Mouse (Mus musculus) neural tube, embryonic 14.5 days (tissue): ENCODE data around the gene Ddx19b. TPM values are rescaled to one million over a fixed set of nuclear protein-coding genes. Genes with fewer than 3 reads are reported as not detected.
"Not testable (repeated sequence)": the region's sequence is repeated elsewhere in the genome, so short reads cannot be mapped to it uniquely, and the experiment has no call there.

ENCODE experiments used
- ATAC-seq: fragments of 200-750 bp; cut with Nextera tagmentation; 2 replicates; pipeline ENCODE4 v1.8.0; 2017; ENCODE audit warnings: low read depth, mild to moderate bottlenecking, moderate TSS enrichment, moderate library complexity
- H3K27ac ChIP-seq: fragments of 300-500 bp; sonication (generic); 2 replicates; pipeline ENCODE4 v1.5.1; 2014; ENCODE audit warnings: low read depth, mild to moderate bottlenecking, control low read depth, low read length, moderate library complexity, mixed read lengths
- H3K27me3 ChIP-seq: fragments of 300-500 bp; sonication (generic); 2 replicates; pipeline ENCODE4 v1.6.1; 2014; ENCODE audit warnings: low read length; ENCODE audit not compliant: control insufficient read depth, insufficient read depth
- H3K36me3 ChIP-seq: fragments of 300-500 bp; sonication (generic); 2 replicates; pipeline ENCODE4 v1.6.1; 2014; ENCODE audit warnings: low read length, mixed read lengths; ENCODE audit not compliant: control insufficient read depth, insufficient read depth
- H3K4me1 ChIP-seq: fragments of 300-500 bp; sonication (generic); 2 replicates; pipeline ENCODE4 v1.6.1; 2014; ENCODE audit warnings: low read length; ENCODE audit not compliant: control insufficient read depth, insufficient read depth
- H3K4me2 ChIP-seq: fragments of 300-500 bp; sonication (generic); 2 replicates; pipeline ENCODE4 v1.6.1; 2014; ENCODE audit warnings: mild to moderate bottlenecking, low read depth, low read length, control low read depth
- H3K4me3 ChIP-seq: fragments of 300-500 bp; sonication (generic); 2 replicates; pipeline ENCODE4 v1.5.1; 2014; ENCODE audit warnings: low read depth, low read length, control low read depth, mixed read lengths
- H3K9ac ChIP-seq: fragments of 300-500 bp; sonication (generic); replicated peaks from 2 replicates; pipeline ENCODE4 v1.6.1; 2014; ENCODE audit warnings: low read depth, mild to moderate bottlenecking, control low read depth, low read length, mixed read lengths
- H3K9me3 ChIP-seq: fragments of 300-500 bp; sonication (generic); 2 replicates; pipeline ENCODE4 v1.6.1; 2016; ENCODE audit warnings: low read length; ENCODE audit not compliant: control insufficient read depth
- WGBS: fragments of 180-500 bp; shearing (Covaris S2); extraction: QIAGEN DNeasy Blood & Tissue Kit; methylation state at CpG from one replicate; pipeline ENCODE4 v1.1.7; 2014; 5-methylcytosine and 5-hydroxymethylcytosine counted together
- polyA plus RNA-seq: library from polyadenylated mRNA; unstranded; fragments of >200 nt; fragmentation: Nextera tagmentation; extraction: Ambion mirVana; gene quantifications from 2 replicates; pipeline ENCODE4 v1.2.1, GENCODE M21; 2014

Gene Ddx19b
- polyA plus RNA-seq, 1 experiment from 2014 or later, result 6.3 TPM

- H3K9me3 ChIP-seq, result no peaks in the 10 kb centered on the region
- no peaks in the 10 kb centered on the region for H3K27me3 ChIP-seq
These were observed 50.2 kb downstream of the Ddx19b start for GRCm38 (mm10) chr8:110981304-110981703.

GRCm38 (mm10) chr8:110977987-110978386 is 53.6 kb downstream of the Ddx19b start:
- ATAC-seq, H3K9ac ChIP-seq, H3K9me3 ChIP-seq, H3K4me2 ChIP-seq, H3K4me3 ChIP-seq, H3K4me1 ChIP-seq, H3K27me3 ChIP-seq, H3K27ac ChIP-seq: not testable (repeated sequence)
- H3K36me3 ChIP-seq, result peaks cover 47% of the 10 kb centered on the region
- 91% methylated on average over 2 of the region's 2 CpGs for WGBS

More at GRCm38 (mm10) chr8:110981304-110981703, 50.2 kb downstream of the Ddx19b start:
- H3K4me2 ChIP-seq, result no peak overlapping the region
- no peak overlapping the region for H3K4me3 ChIP-seq
- H3K27ac ChIP-seq, result no peak overlapping the region
- 91% methylated on average over 2 of the region's 2 CpGs for WGBS
- H3K9ac ChIP-seq, result no peak overlapping the region
- H3K4me1 ChIP-seq, result no peaks in the 10 kb centered on the region
- no peak for ATAC-seq
- H3K36me3 ChIP-seq, result peaks cover 59% of the 10 kb centered on the region

GRCm38 (mm10) chr8:110976532-110976931 is 55.0 kb downstream of the Ddx19b start:
- not testable (repeated sequence) for H3K9me3 ChIP-seq

GRCm38 (mm10) chr8:110969910-110970770 is 61.4 kb downstream of the Ddx19b start:
- Histone ChIP-seq H3K4me1 (peaks cover 7% of the 10 kb centered on the region; the same call in 1 of the 2 replicates), H3K4me3 (peak overlapping the region; percentile 43), H3K36me3 (peaks cover 9% of the 10 kb centered on the region), H3K27ac (0 out of 2 replicates have a peak overlapping the region, but pooled peaks have one; percentile 34), H3K27me3 (no peaks in the 10 kb centered on the region), H3K9ac (peak overlapping the region; percentile 72), H3K4me2 (peak overlapping the region; percentile 73), H3K9me3 (no peaks in the 10 kb centered on the region)
- 6% methylated on average over 45 of the region's 45 CpGs for WGBS
- peak; percentile 98 for ATAC-seq

More at GRCm38 (mm10) chr8:110976532-110976931, 55.0 kb downstream of the Ddx19b start:
- H3K36me3 ChIP-seq, result peaks cover 34% of the 10 kb centered on the region
- not testable (repeated sequence) for H3K4me3 ChIP-seq, H3K4me1 ChIP-seq, H3K4me2 ChIP-seq, ATAC-seq, H3K27ac ChIP-seq, H3K27me3 ChIP-seq, H3K9ac ChIP-seq
- WGBS, result 89% methylated on average over 8 of the region's 8 CpGs

- Histone ChIP-seq H3K9ac (no peak overlapping the region), H3K36me3 (peaks cover 13% of the 10 kb centered on the region), H3K27me3 (no peaks in the 10 kb centered on the region), H3K27ac (no peak overlapping the region), H3K4me3 (no peak overlapping the region), H3K4me2 (no peak overlapping the region), H3K9me3 (no peaks in the 10 kb centered on the region), H3K4me1 (peaks cover 7% of the 10 kb centered on the region; the same call in 1 of the 2 replicates)
- 83% methylated on average over 9 of the region's 9 CpGs for WGBS
- no peak for ATAC-seq
These were observed 64.2 kb downstream of the Ddx19b start for GRCm38 (mm10) chr8:110967326-110967725.

- Histone ChIP-seq H3K4me1 (peaks cover 7% of the 10 kb centered on the region; the same call in 1 of the 2 replicates), H3K9me3 (no peaks in the 10 kb centered on the region), H3K36me3 (peaks cover 17% of the 10 kb centered on the region), H3K4me3 (no peak overlapping the region), H3K27ac (no peak overlapping the region), H3K9ac (no peak overlapping the region), H3K27me3 (no peaks in the 10 kb centered on the region), H3K4me2 (no peak overlapping the region)
- no peak for ATAC-seq
- 89% methylated on average over 8 of the region's 8 CpGs for WGBS
These were observed 65.0 kb downstream of the Ddx19b start for GRCm38 (mm10) chr8:110966586-110966985.

- Histone ChIP-seq H3K27ac (no peak overlapping the region), H3K27me3 (no peaks in the 10 kb centered on the region), H3K4me3 (no peak overlapping the region), H3K4me1 (peaks cover 3% of the 10 kb centered on the region; the same call in 1 of the 2 replicates), H3K9me3 (no peaks in the 10 kb centered on the region), H3K4me2 (no peak overlapping the region), H3K36me3 (peaks cover 17% of the 10 kb centered on the region), H3K9ac (no peak overlapping the region)
- WGBS, result 66% methylated on average over 7 of the region's 7 CpGs
- no peak for ATAC-seq
These were observed 66.0 kb downstream of the Ddx19b start for GRCm38 (mm10) chr8:110965594-110965993.

- WGBS, result 64% methylated on average over 7 of the region's 7 CpGs
- Histone ChIP-seq H3K9ac (no peak overlapping the region), H3K4me3 (no peak overlapping the region), H3K27ac (no peak overlapping the region), H3K4me1 (0 out of 2 replicates have a peak, but pooled peaks cover under 1% of the 10 kb centered on the region), H3K27me3 (no peaks in the 10 kb centered on the region), H3K9me3 (no peaks in the 10 kb centered on the region), H3K36me3 (peaks cover 21% of the 10 kb centered on the region), H3K4me2 (no peak overlapping the region)
- ATAC-seq, result no peak
These were observed 66.9 kb downstream of the Ddx19b start for GRCm38 (mm10) chr8:110964666-110965065.

- Histone ChIP-seq H3K9ac (no peak overlapping the region), H3K27me3 (no peaks in the 10 kb centered on the region), H3K27ac (no peak overlapping the region), H3K4me1 (no peaks in the 10 kb centered on the region), H3K4me2 (no peak overlapping the region), H3K9me3 (no peaks in the 10 kb centered on the region), H3K36me3 (peaks cover 21% of the 10 kb centered on the region), H3K4me3 (no peak overlapping the region)
- ATAC-seq, result no peak
- 97% methylated on average over 2 of the region's 2 CpGs for WGBS
These were observed 68.5 kb downstream of the Ddx19b start for GRCm38 (mm10) chr8:110963051-110963450.
